Mouse (Mus musculus): Measurements from ENCODE around the gene Ubb. TPM values are rescaled to one million over a fixed set of nuclear protein-coding genes. Genes with fewer than 3 reads are reported as not detected.

Gene Ubb
- polyA plus RNA-seq, 1 experiment = 2,308 TPM

GRCm38 (mm10) chr11:62568300-62568699 lies 17.3 kb downstream of the Ubb start:
- Histone ChIP-seq H3K27ac (ENCODE audit: insufficient read depth, low read depth, low read length) (no peak overlapping the region), H3K4me3 (ENCODE audit: low read depth, low read length) (no peak overlapping the region), H3K4me1 (ENCODE audit: control insufficient read depth, insufficient read depth, insufficient read length, low read length) (no peaks in the 10 kb centered on the region), H3K27me3 (ENCODE audit: control insufficient read depth, insufficient read depth, low read length) (no peaks in the 10 kb centered on the region), H3K36me3 (ENCODE audit: control insufficient read depth, insufficient read depth, low read length) (no peaks in the 10 kb centered on the region)
- TF ChIP-seq CTCF (IDR thresholded peaks at IDR 0.05; ENCODE audit: extremely low read depth, insufficient read length, insufficient replicate concordance, low read depth, low read length) = no peak
- TF ChIP-seq POLR2A (IDR thresholded peaks at IDR 0.05; ENCODE audit: low read depth, low read length) = no peak
- WGBS = 54% methylated on average over 3 of the region's 3 CpGs

- TF ChIP-seq CTCF (IDR thresholded peaks at IDR 0.05; ENCODE audit: extremely low read depth, insufficient read length, insufficient replicate concordance, low read depth, low read length) (no peak), POLR2A (IDR thresholded peaks at IDR 0.05; ENCODE audit: low read depth, low read length) (no peak)
- Histone ChIP-seq H3K36me3 (ENCODE audit: control insufficient read depth, insufficient read depth, low read length) (no peaks in the 10 kb centered on the region), H3K27ac (ENCODE audit: insufficient read depth, low read depth, low read length) (no peak within 1 kb of the TSS)
These were observed 23.2 kb downstream of the Ubb start, which contains the start of gene Trpv2 for GRCm38 (mm10) chr11:62573959-62574702. TSS of gene Trpv2 (plus strand) at chr11:62574486.

GRCm38 (mm10) chr11:62574703-62575085 lies 23.7 kb downstream of the Ubb start:
- Histone ChIP-seq H3K27ac (ENCODE audit: insufficient read depth, low read depth, low read length) (no peak overlapping the region), H3K4me3 (ENCODE audit: low read depth, low read length) (no peak overlapping the region)
- TF ChIP-seq CTCF (IDR thresholded peaks at IDR 0.05; ENCODE audit: extremely low read depth, insufficient read length, insufficient replicate concordance, low read depth, low read length) = no peak
- TF ChIP-seq POLR2A (IDR thresholded peaks at IDR 0.05; ENCODE audit: low read depth, low read length) = no peak

More at GRCm38 (mm10) chr11:62573959-62574702, 23.2 kb downstream of the Ubb start, which contains the start of gene Trpv2:
- peak within 1 kb of the TSS; percentile 65 for H3K4me3 ChIP-seq (ENCODE audit: low read depth, low read length)
- whole genome bisulfite sequencing = 62% methylated on average over 6 of the region's 6 CpGs
- H3K27me3 ChIP-seq (ENCODE audit: control insufficient read depth, insufficient read depth, low read length) = no peaks in the 10 kb centered on the region
- peaks cover 5% of the 10 kb centered on the region; the same call in 1 of the 2 replicates for H3K4me1 ChIP-seq (ENCODE audit: control insufficient read depth, insufficient read depth, insufficient read length, low read length)

GRCm38 (mm10) chr11:62575297-62575658 lies 24.3 kb downstream of the Ubb start:
- WGBS = 1% methylated on average over 9 of the region's 9 CpGs
- Histone ChIP-seq H3K4me3 (ENCODE audit: low read depth, low read length) (peak overlapping the region; percentile 65), H3K4me1 (ENCODE audit: control insufficient read depth, insufficient read depth, insufficient read length, low read length) (peaks cover 5% of the 10 kb centered on the region; the same call in 1 of the 2 replicates), H3K27ac (ENCODE audit: insufficient read depth, low read depth, low read length) (no peak overlapping the region), H3K36me3 (ENCODE audit: control insufficient read depth, insufficient read depth, low read length) (no peaks in the 10 kb centered on the region), H3K27me3 (ENCODE audit: control insufficient read depth, insufficient read depth, low read length) (no peaks in the 10 kb centered on the region)
- 0 out of 2 replicates have a peak, but pooled peaks have one; percentile 13 for TF ChIP-seq POLR2A (IDR thresholded peaks at IDR 0.05; ENCODE audit: low read depth, low read length)
- peak; percentile 95 for TF ChIP-seq CTCF (IDR thresholded peaks at IDR 0.05; ENCODE audit: extremely low read depth, insufficient read length, insufficient replicate concordance, low read depth, low read length)

More at GRCm38 (mm10) chr11:62574703-62575085, 23.7 kb downstream of the Ubb start:
- Histone ChIP-seq H3K36me3 (ENCODE audit: control insufficient read depth, insufficient read depth, low read length) (no peaks in the 10 kb centered on the region), H3K27me3 (ENCODE audit: control insufficient read depth, insufficient read depth, low read length) (no peaks in the 10 kb centered on the region), H3K4me1 (ENCODE audit: control insufficient read depth, insufficient read depth, insufficient read length, low read length) (peaks cover 5% of the 10 kb centered on the region; the same call in 1 of the 2 replicates)
- 66% methylated on average over 4 of the region's 4 CpGs for WGBS

- H3K27ac ChIP-seq (ENCODE audit: insufficient read depth, low read depth, low read length) = peak overlapping the region; percentile 12
- no peaks in the 10 kb centered on the region for H3K27me3 ChIP-seq (ENCODE audit: control insufficient read depth, insufficient read depth, low read length)
- H3K4me3 ChIP-seq (ENCODE audit: low read depth, low read length) = peak overlapping the region; percentile 65
These were observed 24.9 kb downstream of the Ubb start for GRCm38 (mm10) chr11:62575659-62576438.

GRCm38 (mm10) chr11:62576530-62577152 lies 25.7 kb downstream of the Ubb start:
- peak overlapping the region; percentile 65 for H3K4me3 ChIP-seq (ENCODE audit: low read depth, low read length)
- H3K27ac ChIP-seq (ENCODE audit: insufficient read depth, low read depth, low read length) = peak overlapping the region; percentile 20; the same call in 1 of the 2 replicates
- no peak for TF ChIP-seq POLR2A (IDR thresholded peaks at IDR 0.05; ENCODE audit: low read depth, low read length)
- TF ChIP-seq CTCF (IDR thresholded peaks at IDR 0.05; ENCODE audit: extremely low read depth, insufficient read length, insufficient replicate concordance, low read depth, low read length) = no peak
- WGBS = 74% methylated on average over 16 of the region's 16 CpGs
- no peaks in the 10 kb centered on the region for H3K27me3 ChIP-seq (ENCODE audit: control insufficient read depth, insufficient read depth, low read length)
- peaks cover 5% of the 10 kb centered on the region; the same call in 1 of the 2 replicates for H3K4me1 ChIP-seq (ENCODE audit: control insufficient read depth, insufficient read depth, insufficient read length, low read length)
- no peaks in the 10 kb centered on the region for H3K36me3 ChIP-seq (ENCODE audit: control insufficient read depth, insufficient read depth, low read length)

More at GRCm38 (mm10) chr11:62575659-62576438, 24.9 kb downstream of the Ubb start:
- no peaks in the 10 kb centered on the region for H3K36me3 ChIP-seq (ENCODE audit: control insufficient read depth, insufficient read depth, low read length)
- peaks cover 5% of the 10 kb centered on the region; the same call in 1 of the 2 replicates for H3K4me1 ChIP-seq (ENCODE audit: control insufficient read depth, insufficient read depth, insufficient read length, low read length)
- no peak for TF ChIP-seq CTCF (IDR thresholded peaks at IDR 0.05; ENCODE audit: extremely low read depth, insufficient read length, insufficient replicate concordance, low read depth, low read length)
- 0 out of 2 replicates have a peak, but pooled peaks have one; percentile 1 for TF ChIP-seq POLR2A (IDR thresholded peaks at IDR 0.05; ENCODE audit: low read depth, low read length)
- 12% methylated on average over 27 of the region's 27 CpGs for WGBS

Data from small intestine, adult 2 months (tissue).